Mouse (Mus musculus): ENCODE measurements at regions not wholly inside any gene's neighbourhood (a gene's known extent, or its start where the extent isn't known, plus 50 kb on each side); places are given as distances from the start of the nearest gene placed in this dataset.

DNA sequence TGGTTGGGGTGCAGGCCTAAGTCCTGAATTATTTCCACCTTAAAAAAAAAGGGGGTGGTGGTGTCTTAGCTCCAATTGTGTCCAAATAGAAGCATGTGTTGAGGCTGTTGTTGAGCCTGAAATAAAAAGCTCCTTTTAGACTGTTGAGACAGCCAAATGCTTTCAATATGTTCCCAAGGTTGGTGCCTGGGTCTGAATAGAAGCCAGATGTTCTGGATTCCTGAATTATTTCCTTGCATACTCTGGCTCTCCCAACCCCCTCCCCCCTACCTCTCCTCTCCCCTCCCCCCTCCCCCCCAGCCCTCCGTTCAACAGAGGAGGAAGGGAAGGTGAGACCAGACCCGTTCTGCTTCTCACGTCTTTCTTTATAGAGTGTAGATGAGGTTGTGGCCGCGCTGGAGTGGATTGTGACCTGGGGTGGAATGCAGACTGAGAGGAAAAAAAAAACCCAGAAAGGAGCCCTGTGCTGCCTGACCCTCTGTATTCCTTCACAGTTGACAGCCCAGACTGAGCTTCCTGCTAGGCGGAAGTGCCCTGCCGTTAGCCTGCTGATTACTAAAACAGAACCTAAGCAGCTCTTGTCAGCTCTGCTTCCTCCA, 50.9 kb upstream of the Ubash3b start:
- no peak for TF ChIP-seq CTCF (conservative IDR thresholded peaks at IDR 0.05; ENCODE audit: insufficient read depth, insufficient read length, low read depth, low read length)
- TF ChIP-seq POLR2A (IDR thresholded peaks at IDR 0.05; ENCODE audit: low read depth, low read length): no peak
